19 mouse cellular contexts compared by ENCODE assay signal in genomic region chr11:94215581-94215980, GRCm38 (mm10). TPM values are rescaled to one million over a fixed set of nuclear protein-coding genes. Genes with fewer than 3 reads are reported as not detected.
A peak's percentile ranks its signal among the peaks of the same experiment; 100 is the strongest.
DNase-seq lines count a peak whose midpoint lies in the region; ATAC-seq and TF ChIP-seq lines count a peak whose summit lies in the region.
"Had no signal": no experiment of that assay in that cellular context is flagged by ENCODE, and none has a peak within 500 bp of the region (broad histone marks: within the 10 kb centered on the region; RNA-seq: fewer than 3 reads in every experiment).

No protein-coding gene starts in this region.

- H3K27me3 ChIP-seq in forebrain, embryonic 15.5 days, result no peaks in the 10 kb centered on the region
- no peaks in the 10 kb centered on the region for H3K27me3 ChIP-seq in forebrain, embryonic 16.5 days (replicated peaks; ENCODE audit: control insufficient read depth, insufficient read depth, low read length)
- H3K27me3 ChIP-seq in intestine, postnatal 0 days (replicated peaks; ENCODE audit: control insufficient read depth, insufficient read depth, low read length), result no peaks in the 10 kb centered on the region
- no peaks in the 10 kb centered on the region for H3K27me3 ChIP-seq in intestine, embryonic 15.5 days (replicated peaks)
- no peaks in the 10 kb centered on the region for H3K27me3 ChIP-seq in midbrain, embryonic 13.5 days
- H3K27me3 ChIP-seq in midbrain, embryonic 15.5 days (replicated peaks), result no peaks in the 10 kb centered on the region
- H3K27me3 ChIP-seq: embryonic facial prominence, embryonic 12.5 days; limb, embryonic 13.5 days had no signal

- DNase-seq in thymus, postnatal 36 days, result no peak
- DNase-seq: adrenal gland, adult 8-10 months; cerebellum, adult 11 months; cerebellum, postnatal 10 days; kidney, postnatal 36 days; retina, postnatal 1 day had no signal

- ATAC-seq in forebrain, embryonic 15.5 days (replicated peaks), result no peak
- ATAC-seq in forebrain, embryonic 16.5 days, result no peak
- ATAC-seq in intestine, postnatal 0 days, result no peak
- ATAC-seq in intestine, embryonic 15.5 days, result no peak
- ATAC-seq in midbrain, embryonic 13.5 days, result no peak
- no peak for ATAC-seq in midbrain, embryonic 15.5 days (replicated peaks)
- no peak for ATAC-seq in erythroblast, adult 5-6 weeks (replicated peaks; ENCODE audit: low FRiP score, poor library complexity, severe bottlenecking)

- H3K36me3 ChIP-seq in forebrain, embryonic 15.5 days, result peaks cover 9% of the 10 kb centered on the region
- H3K36me3 ChIP-seq in forebrain, embryonic 16.5 days (ENCODE audit: control insufficient read depth, insufficient read depth), result peaks cover 6% of the 10 kb centered on the region; the same call in 1 of the 2 replicates
- peaks cover 11% of the 10 kb centered on the region for H3K36me3 ChIP-seq in intestine, postnatal 0 days (ENCODE audit: control insufficient read depth, insufficient read depth)
- H3K36me3 ChIP-seq in intestine, embryonic 15.5 days, result peaks cover 10% of the 10 kb centered on the region; the same call in 1 of the 2 replicates
- peaks cover 14% of the 10 kb centered on the region for H3K36me3 ChIP-seq in midbrain, embryonic 13.5 days
- peaks cover 11% of the 10 kb centered on the region; the same call in 1 of the 2 replicates for H3K36me3 ChIP-seq in midbrain, embryonic 15.5 days (replicated peaks)

- no peak for TF ChIP-seq CTCF in intestine, postnatal 0 days (IDR thresholded peaks at IDR 0.05; ENCODE audit: low read depth)

- no peak overlapping the region for H3K9ac ChIP-seq in forebrain, embryonic 15.5 days (replicated peaks)
- no peak overlapping the region for H3K9ac ChIP-seq in forebrain, embryonic 16.5 days (replicated peaks; ENCODE audit: low read depth, low read length)
- peak overlapping the region; percentile 5; the same call in 1 of the 2 replicates for H3K9ac ChIP-seq in intestine, postnatal 0 days (ENCODE audit: low read depth, low read length)
- no peak overlapping the region for H3K9ac ChIP-seq in intestine, embryonic 15.5 days
- H3K9ac ChIP-seq in midbrain, embryonic 13.5 days (replicated peaks), result no peak overlapping the region
- no peak overlapping the region for H3K9ac ChIP-seq in midbrain, embryonic 15.5 days
- H3K9ac ChIP-seq: embryonic facial prominence, embryonic 12.5 days; limb, embryonic 13.5 days; liver, embryonic 14.5 days had no signal

- 88% methylated on average over 3 of the region's 3 CpGs for WGBS in forebrain, embryonic 15.5 days
- WGBS in forebrain, embryonic 16.5 days, result 91% methylated on average over 3 of the region's 3 CpGs
- WGBS in intestine, postnatal 0 days, result 95% methylated on average over 3 of the region's 3 CpGs
- WGBS in intestine, embryonic 15.5 days, result 88% methylated on average over 3 of the region's 3 CpGs
- WGBS in midbrain, embryonic 13.5 days, result 87% methylated on average over 3 of the region's 3 CpGs
- WGBS in midbrain, embryonic 15.5 days, result 84% methylated on average over 3 of the region's 3 CpGs

- no peak overlapping the region for H3K4me3 ChIP-seq in forebrain, embryonic 15.5 days
- no peak overlapping the region for H3K4me3 ChIP-seq in forebrain, embryonic 16.5 days (replicated peaks; ENCODE audit: low read length)
- H3K4me3 ChIP-seq in intestine, postnatal 0 days (ENCODE audit: low read depth, low read length), result no peak overlapping the region
- H3K4me3 ChIP-seq in intestine, embryonic 15.5 days (replicated peaks), result no peak overlapping the region
- H3K4me3 ChIP-seq in midbrain, embryonic 13.5 days (replicated peaks), result no peak overlapping the region
- no peak overlapping the region for H3K4me3 ChIP-seq in midbrain, embryonic 15.5 days
- H3K4me3 ChIP-seq: embryonic facial prominence, embryonic 12.5 days; limb, embryonic 13.5 days had no signal

- peaks cover 37% of the 10 kb centered on the region for H3K4me1 ChIP-seq in forebrain, embryonic 15.5 days
- peaks cover 16% of the 10 kb centered on the region for H3K4me1 ChIP-seq in forebrain, embryonic 16.5 days (replicated peaks; ENCODE audit: control insufficient read depth, insufficient read depth, low read length)
- H3K4me1 ChIP-seq in intestine, postnatal 0 days (replicated peaks; ENCODE audit: control insufficient read depth, insufficient read depth, low read length), result no peaks in the 10 kb centered on the region
- no peaks in the 10 kb centered on the region for H3K4me1 ChIP-seq in intestine, embryonic 15.5 days (replicated peaks)
- peaks cover 34% of the 10 kb centered on the region for H3K4me1 ChIP-seq in midbrain, embryonic 13.5 days (replicated peaks)
- H3K4me1 ChIP-seq in midbrain, embryonic 15.5 days, result peaks cover 32% of the 10 kb centered on the region

- no peak overlapping the region for H3K4me2 ChIP-seq in forebrain, embryonic 15.5 days (replicated peaks)
- H3K4me2 ChIP-seq in forebrain, embryonic 16.5 days (ENCODE audit: low read length), result no peak overlapping the region
- H3K4me2 ChIP-seq in intestine, postnatal 0 days (replicated peaks; ENCODE audit: low read depth), result no peak overlapping the region
- H3K4me2 ChIP-seq in intestine, embryonic 15.5 days (replicated peaks), result no peak overlapping the region
- H3K4me2 ChIP-seq in midbrain, embryonic 13.5 days (replicated peaks), result peak overlapping the region; percentile 26; the same call in 1 of the 2 replicates
- no peak overlapping the region for H3K4me2 ChIP-seq in midbrain, embryonic 15.5 days
- H3K4me2 ChIP-seq: embryonic facial prominence, embryonic 12.5 days; heart, embryonic 11.5 days; limb, embryonic 13.5 days had no signal

- 0 out of 2 replicates have a peak overlapping the region, but pooled peaks have one; percentile 0 for H3K27ac ChIP-seq in forebrain, embryonic 15.5 days (replicated peaks)
- no peak overlapping the region for H3K27ac ChIP-seq in forebrain, embryonic 16.5 days (ENCODE audit: low read length)
- no peak overlapping the region for H3K27ac ChIP-seq in intestine, postnatal 0 days (ENCODE audit: low read depth, low read length)
- no peak overlapping the region for H3K27ac ChIP-seq in intestine, embryonic 15.5 days
- H3K27ac ChIP-seq in midbrain, embryonic 13.5 days, result no peak overlapping the region
- no peak overlapping the region for H3K27ac ChIP-seq in midbrain, embryonic 15.5 days
- H3K27ac ChIP-seq: embryonic facial prominence, embryonic 12.5 days; limb, embryonic 13.5 days; liver, embryonic 14.5 days had no signal

- H3K9me3 ChIP-seq in forebrain, embryonic 15.5 days, result no peaks in the 10 kb centered on the region
- no peaks in the 10 kb centered on the region for H3K9me3 ChIP-seq in forebrain, embryonic 16.5 days (ENCODE audit: control insufficient read depth, low read length)
- H3K9me3 ChIP-seq in intestine, postnatal 0 days (ENCODE audit: control insufficient read depth), result no peaks in the 10 kb centered on the region
- H3K9me3 ChIP-seq in intestine, embryonic 15.5 days, result no peaks in the 10 kb centered on the region
- H3K9me3 ChIP-seq in midbrain, embryonic 13.5 days, result no peaks in the 10 kb centered on the region
- H3K9me3 ChIP-seq in midbrain, embryonic 15.5 days, result no peaks in the 10 kb centered on the region
- H3K9me3 ChIP-seq: embryonic facial prominence, embryonic 12.5 days; limb, embryonic 13.5 days had no signal

RNA-seq across cellular contexts. Expression of gene Tob1, which starts 4.3 kb away (rescaled TPM):
- polyA plus RNA-seq in forebrain, embryonic 15.5 days (2015; fragmentation: Nextera tagmentation; extraction: Ambion mirVana), result 45.8 and 46.5 TPM in 2 replicates
- 35.1 and 46.0 TPM in 2 replicates for polyA plus RNA-seq in forebrain, embryonic 16.5 days (2015; fragmentation: Nextera tagmentation; extraction: Ambion mirVana)
- polyA plus RNA-seq in intestine, postnatal 0 days (2015; fragmentation: Nextera tagmentation; extraction: Ambion mirVana), result 69.4 and 71.8 TPM in 2 replicates
- 46.0 and 49.9 TPM in 2 replicates for polyA plus RNA-seq in intestine, embryonic 15.5 days (2015; fragmentation: Nextera tagmentation; extraction: Ambion mirVana)
- 33.0 and 33.2 TPM in 2 replicates for polyA plus RNA-seq in midbrain, embryonic 13.5 days (2015; fragmentation: Nextera tagmentation; extraction: Ambion mirVana)
- 27.3 and 31.2 TPM in 2 replicates for polyA plus RNA-seq in midbrain, embryonic 15.5 days (2015; fragmentation: Nextera tagmentation; extraction: Ambion mirVana)
- 3.5 and 6.1 TPM in 2 replicates for total RNA-seq in erythroblast, adult 5-6 weeks (2015; ENCODE audit: low replicate concordance)
- total RNA-seq in erythroblast, adult 5-6 weeks (2017; ENCODE audit: low replicate concordance), result 5.3 and 7.5 TPM in 2 replicates

RNA-seq across cellular contexts. Expression of gene Wfikkn2, which starts 30.2 kb away (rescaled TPM):
- polyA plus RNA-seq in forebrain, embryonic 15.5 days (2015; fragmentation: Nextera tagmentation; extraction: Ambion mirVana), result 3.7 and 7.9 TPM in 2 replicates
- 3.5 and 5.3 TPM in 2 replicates for polyA plus RNA-seq in forebrain, embryonic 16.5 days (2015; fragmentation: Nextera tagmentation; extraction: Ambion mirVana)
- polyA plus RNA-seq in intestine, postnatal 0 days (2015; fragmentation: Nextera tagmentation; extraction: Ambion mirVana), result 0.50 and 0.66 TPM in 2 replicates
- polyA plus RNA-seq in intestine, embryonic 15.5 days (2015; fragmentation: Nextera tagmentation; extraction: Ambion mirVana), result 2.3 TPM in 2 replicates
- polyA plus RNA-seq in midbrain, embryonic 13.5 days (2015; fragmentation: Nextera tagmentation; extraction: Ambion mirVana), result 2.9 and 3.4 TPM in 2 replicates
- polyA plus RNA-seq in midbrain, embryonic 15.5 days (2015; fragmentation: Nextera tagmentation; extraction: Ambion mirVana), result 5.5 and 5.6 TPM in 2 replicates
- not detected in 2 replicates for total RNA-seq in erythroblast, adult 5-6 weeks (2015; ENCODE audit: low replicate concordance)
- not detected in 2 replicates for total RNA-seq in erythroblast, adult 5-6 weeks (2017; ENCODE audit: low replicate concordance)
- total RNA-seq: granulocyte monocyte progenitor cell, adult 5-6 weeks; monocyte, adult 5-6 weeks had no signal
